Mouse (Mus musculus) liver, adult (tissue): ENCODE results near the gene Foxn1.

Source experiments
- GATA4 ChIP-seq: IDR thresholded peaks from 2 replicates; pipeline ENCODE4 v1.6.1; 2014; ENCODE audit warnings: mild to moderate bottlenecking, low read length; ENCODE audit not compliant: insufficient replicate concordance

Foxn1 gene

DNA sequence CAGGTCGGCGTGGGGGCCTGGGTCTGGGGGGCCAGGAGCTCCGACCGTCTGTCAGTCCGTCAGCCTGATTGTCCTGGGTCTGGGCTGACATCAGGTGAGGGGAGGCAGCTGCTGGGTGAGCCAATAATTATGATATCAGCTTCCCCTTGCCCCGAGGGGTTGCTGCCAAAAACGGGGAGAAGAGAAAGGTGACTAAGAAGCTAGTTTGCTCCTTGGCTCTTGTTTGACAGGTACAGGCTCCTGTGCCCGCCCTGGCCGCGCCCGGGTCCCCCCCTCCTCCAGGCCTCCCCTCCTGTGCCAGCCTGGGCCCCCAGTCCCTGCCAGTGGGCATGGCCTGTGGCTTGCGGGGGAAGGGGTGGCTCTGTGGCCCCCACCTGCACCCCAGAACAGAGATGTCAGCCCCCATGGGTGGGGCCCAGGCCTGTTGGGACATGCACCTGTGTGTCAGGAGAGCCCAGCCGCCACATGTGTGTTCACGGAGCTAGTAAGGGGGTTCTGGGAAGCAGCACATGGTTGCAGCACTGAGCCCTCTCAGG is at the start of gene Foxn1:
Gene Foxn1 (minus strand): TSS at position 51 of the 536 bp plus-strand sequence.
- TF ChIP-seq GATA4, result no peak

DNA sequence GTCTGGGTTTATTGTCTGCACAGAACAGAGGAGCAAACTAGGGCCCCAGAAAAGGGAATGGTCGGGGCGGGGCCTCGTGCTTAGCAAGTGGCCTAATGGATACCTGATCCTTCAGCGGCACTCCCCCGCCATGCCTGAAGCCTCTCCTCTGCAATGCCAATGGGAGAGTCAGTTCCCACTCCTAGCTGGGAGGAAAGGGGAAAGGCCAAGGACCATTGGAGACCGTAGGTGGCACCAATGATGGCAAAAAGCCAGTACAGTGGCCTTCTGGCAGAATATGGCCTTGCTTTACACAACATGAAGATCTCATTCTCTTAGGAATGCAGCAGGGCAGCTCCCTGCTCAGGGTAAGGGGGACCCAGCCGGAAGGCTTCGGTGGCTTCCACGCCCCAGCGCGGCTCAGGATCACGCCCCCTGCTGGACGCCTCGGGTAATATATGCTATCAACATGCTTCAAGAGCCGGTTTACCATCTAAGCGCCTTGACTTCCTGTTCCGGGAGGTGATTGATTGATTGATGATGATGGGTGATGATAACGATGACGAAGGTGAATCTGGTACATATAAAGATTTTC is 49.5 kb upstream of the Foxn1 start:
- TF ChIP-seq GATA4, result no peak

DNA sequence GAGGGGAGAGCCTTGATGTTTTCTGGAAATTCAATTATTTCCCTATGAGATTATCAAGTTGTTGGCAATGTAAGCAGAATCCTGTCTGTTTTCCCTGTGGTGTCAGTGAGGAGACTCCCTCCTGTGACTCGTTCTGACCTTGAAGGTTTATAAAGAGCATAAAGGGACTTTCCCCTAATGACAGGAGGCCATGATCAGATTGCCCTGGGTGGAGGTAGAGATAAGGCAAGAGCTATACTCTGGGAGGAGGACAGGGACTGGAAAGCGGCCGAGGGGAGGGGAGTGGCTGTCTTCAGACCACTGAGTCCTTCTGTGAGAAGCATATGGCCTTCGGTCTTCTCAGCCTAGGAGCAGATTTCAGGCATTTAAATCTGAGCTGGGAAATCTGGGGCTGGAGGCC is 47.7 kb upstream of the Foxn1 start:
- no peak for TF ChIP-seq GATA4

DNA sequence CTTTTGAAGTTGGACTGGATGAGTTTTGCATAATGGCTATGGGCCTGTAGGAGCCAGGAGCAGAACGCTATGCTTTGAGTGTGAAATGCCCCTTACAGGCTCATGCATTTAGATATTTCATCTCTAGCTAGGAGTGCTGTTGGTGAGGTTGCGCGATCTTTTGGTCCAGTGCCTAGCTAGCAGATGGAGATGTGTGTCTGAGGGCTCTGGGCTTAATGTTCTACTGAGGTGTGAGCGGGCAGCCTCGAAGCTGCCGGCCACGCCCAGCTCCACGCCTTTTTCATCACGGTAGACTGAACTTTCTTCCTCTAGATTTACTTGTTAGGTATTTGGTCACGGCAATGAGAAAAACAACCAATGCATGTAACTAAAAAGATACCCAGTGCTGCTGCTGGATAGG is 44.8 kb upstream of the Foxn1 start:
- TF ChIP-seq GATA4, result no peak

- TF ChIP-seq GATA4, result no peak
These were observed 44.0 kb upstream of the Foxn1 start for GRCm38 (mm10) chr11:78430195-78430878.

DNA sequence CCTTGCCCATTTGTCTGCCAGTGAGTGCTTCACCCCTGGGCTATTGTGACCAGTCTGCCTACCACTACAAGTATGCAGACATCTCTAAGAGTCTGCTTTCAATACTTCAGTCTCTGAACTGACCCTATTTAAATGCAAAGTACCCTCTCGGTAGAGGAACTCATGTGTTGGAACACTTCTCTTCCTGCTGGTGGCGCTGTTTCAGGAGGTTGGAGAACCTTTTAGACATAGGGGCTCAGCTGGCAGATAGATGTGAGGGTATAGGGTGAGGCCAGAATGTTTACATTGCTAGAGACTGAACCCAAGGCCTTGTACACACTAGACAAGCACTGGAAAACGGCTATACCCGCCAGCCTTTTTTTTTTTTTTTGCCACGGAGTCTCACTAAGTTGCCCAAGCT is 42.0 kb upstream of the Foxn1 start:
- TF ChIP-seq GATA4, result no peak

DNA sequence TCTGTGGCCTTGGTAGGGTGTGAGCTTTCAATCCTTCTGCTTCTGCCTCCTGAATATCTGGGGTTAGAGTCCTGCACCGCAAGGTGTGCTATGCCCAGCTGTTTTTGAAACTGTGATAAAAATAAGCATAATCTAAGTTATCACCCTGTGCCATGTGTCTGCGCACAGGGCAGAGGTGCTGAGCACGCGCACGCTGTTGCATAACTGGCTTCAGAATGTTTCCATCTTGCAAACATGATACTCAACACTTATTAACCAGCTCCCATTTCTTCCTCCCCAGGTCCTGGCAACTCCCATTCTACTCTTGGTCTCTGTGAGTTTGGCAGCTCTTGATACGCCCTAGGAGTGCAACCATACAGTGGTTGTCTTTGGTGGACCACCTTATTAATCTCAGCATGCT is 41.3 kb upstream of the Foxn1 start:
- TF ChIP-seq GATA4, result no peak

DNA sequence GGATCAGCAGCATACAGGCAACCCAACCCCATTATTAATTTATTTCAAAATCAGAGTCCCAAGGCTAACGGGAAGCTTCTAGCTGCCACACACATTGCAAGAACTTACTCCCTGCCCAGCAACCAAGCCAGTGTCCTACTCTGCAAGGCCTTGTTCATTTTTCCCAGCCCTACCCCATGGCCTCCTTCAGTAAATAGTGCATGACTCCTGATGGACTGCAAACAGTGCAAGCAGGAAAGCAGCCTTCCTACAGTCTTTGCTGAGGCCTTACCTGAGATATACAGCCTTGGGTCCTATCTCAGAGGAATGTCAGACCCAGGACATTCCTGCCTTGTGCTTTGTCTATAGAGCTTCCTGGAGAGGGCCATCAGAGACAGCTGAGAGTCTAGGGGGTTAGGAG is 39.2 kb upstream of the Foxn1 start:
- TF ChIP-seq GATA4, result no peak

DNA sequence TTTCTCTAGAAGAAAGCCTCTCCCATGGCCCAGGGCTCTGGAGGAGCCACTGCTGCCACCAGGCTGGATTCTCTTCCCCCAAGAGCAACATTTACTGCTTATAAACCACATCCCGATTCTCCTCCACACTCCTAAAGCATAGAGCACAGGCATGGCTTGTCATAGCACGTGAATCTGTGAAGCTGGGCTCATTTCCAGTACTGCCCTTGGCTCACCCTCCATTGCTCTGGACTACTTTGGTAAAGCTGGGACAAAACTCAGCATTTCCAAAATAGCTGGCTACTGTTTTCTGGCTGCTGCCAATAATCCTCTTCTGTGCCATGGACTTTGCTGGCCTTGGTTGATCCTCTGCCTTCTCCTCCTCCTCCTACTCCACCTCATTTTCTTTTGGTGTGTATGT is 38.0 kb upstream of the Foxn1 start:
- TF ChIP-seq GATA4, result no peak

GRCm38 (mm10) chr11:78422055-78422819 is 35.9 kb upstream of the Foxn1 start, which contains the start of gene Slc13a2:
Gene Slc13a2, minus strand, starts transcription at chr11:78422217.
- no peak for TF ChIP-seq GATA4

GRCm38 (mm10) chr11:78421201-78422009 is 35.0 kb upstream of the Foxn1 start:
- no peak for TF ChIP-seq GATA4

- TF ChIP-seq GATA4, result peak; percentile 78
These were observed 34.0 kb upstream of the Foxn1 start for GRCm38 (mm10) chr11:78420263-78420889.

GRCm38 (mm10) chr11:78416854-78417253 is 30.5 kb upstream of the Foxn1 start:
- TF ChIP-seq GATA4, result no peak

DNA sequence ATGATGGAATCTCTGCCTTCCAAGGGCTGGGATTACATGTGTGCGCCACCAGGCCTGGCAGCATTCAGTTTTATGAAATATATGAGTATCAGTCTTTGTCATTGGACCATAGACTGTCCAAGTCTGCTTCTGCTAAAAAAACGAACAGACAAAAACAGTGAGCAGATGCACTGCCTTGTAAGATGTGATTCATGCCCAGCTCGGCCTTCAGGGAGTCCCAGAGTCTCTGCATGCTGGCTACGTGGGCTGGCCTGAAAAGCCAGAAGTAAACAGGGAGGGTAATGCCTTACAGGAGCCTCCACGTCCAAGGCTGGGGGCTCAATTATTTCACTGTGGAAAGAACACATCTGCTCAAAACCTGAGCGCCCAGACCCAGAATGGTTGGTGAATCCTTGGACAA is 26.5 kb upstream of the Foxn1 start:
- no peak for TF ChIP-seq GATA4
